Mouse (Mus musculus) cerebellum, postnatal 25 days (tissue): ENCODE measurements at regions not wholly inside any gene's neighbourhood (a gene's known extent, or its start where the extent isn't known, plus 50 kb on each side); places are given as distances from the start of the nearest gene placed in this dataset.

Experiments
- DNase-seq, 2 experiments: peaks; one replicate each; pipeline ENCODE4 v3.0.0; 2021; ENCODE audit warnings: mixed read lengths in 2 of 2

GRCm38 (mm10) chr11:114548658-114549057 is 119.7 kb upstream of the Rpl38 start:
- DNase-seq = peak; percentile 70

GRCm38 (mm10) chr11:114544212-114544611 is 124.1 kb upstream of the Rpl38 start:
- no peak for DNase-seq

DNA sequence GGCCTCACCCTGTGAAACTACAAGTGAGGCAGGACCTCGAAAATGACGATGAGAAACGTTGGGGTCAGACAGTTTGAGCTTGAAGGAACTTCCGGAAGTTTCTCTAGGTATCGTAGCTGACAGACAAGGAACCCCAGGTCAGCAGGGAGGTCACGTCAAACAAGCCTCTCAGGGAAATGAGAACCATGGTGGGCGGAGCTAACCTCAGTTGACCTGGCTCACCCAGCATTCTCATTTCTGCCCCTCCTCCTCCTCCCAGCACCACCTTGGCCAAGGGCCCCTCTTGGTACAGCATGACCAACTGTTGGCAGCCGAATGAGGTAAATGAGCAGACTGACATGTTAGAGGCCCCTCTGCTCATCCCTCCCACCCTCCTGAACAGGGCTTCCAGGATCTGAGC is 126.2 kb upstream of the Rpl38 start:
- DNase-seq = no peak

GRCm38 (mm10) chr11:114540503-114540902 is 127.8 kb upstream of the Rpl38 start:
- no peak for DNase-seq

- DNase-seq = no peak
These were observed 131.5 kb upstream of the Rpl38 start for GRCm38 (mm10) chr11:114536616-114537493.

DNA sequence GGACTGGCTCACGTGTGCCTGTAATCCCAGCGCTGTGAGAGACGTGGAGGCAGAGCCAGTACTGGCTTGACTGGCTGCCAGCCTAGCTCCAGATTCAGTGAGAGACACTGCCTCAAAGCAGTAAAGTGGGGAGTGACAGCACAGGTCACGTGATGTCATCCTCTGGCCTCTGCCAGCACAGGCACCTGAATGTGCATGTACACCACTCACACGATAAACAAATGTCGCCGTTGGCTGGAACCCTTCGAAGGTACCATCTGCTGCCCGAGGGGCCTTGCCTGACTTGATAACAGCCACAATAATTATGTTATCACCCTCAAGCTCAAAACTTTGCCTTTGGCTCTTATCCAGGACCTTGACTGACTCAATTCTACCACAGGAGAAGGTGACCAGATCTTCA is 132.4 kb upstream of the Rpl38 start:
- DNase-seq = no peak

- no peak for DNase-seq
These were observed 133.9 kb upstream of the Rpl38 start for GRCm38 (mm10) chr11:114534436-114534835.

DNA sequence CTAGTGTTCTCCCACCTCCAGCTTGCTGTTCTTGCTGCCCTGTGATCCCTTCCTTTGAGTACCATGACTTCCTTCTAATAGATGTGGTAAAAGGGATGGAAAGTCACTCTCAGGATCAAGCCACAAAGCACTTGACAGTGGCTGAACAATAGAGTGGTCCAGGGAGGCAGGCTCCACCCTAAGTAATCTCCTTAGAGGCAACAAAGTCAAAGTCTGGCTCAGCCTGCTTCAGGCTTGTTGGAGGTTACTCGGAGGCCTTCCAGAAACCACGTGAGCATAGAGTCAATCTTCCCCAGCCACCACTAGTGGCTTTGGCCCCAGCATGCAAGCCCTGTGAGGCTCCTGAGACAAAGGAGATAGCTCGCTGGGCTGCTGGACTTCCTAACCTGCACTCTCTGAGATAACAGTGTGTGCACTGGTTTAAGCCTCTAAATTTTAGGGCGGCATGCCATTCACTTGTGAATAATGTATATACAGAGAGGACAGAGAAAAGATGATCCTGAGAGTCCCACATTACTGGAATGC is 137.0 kb upstream of the Rpl38 start:
- no peak for DNase-seq

GRCm38 (mm10) chr11:114528937-114529772 is 139.2 kb upstream of the Rpl38 start:
- DNase-seq = no peak

DNA sequence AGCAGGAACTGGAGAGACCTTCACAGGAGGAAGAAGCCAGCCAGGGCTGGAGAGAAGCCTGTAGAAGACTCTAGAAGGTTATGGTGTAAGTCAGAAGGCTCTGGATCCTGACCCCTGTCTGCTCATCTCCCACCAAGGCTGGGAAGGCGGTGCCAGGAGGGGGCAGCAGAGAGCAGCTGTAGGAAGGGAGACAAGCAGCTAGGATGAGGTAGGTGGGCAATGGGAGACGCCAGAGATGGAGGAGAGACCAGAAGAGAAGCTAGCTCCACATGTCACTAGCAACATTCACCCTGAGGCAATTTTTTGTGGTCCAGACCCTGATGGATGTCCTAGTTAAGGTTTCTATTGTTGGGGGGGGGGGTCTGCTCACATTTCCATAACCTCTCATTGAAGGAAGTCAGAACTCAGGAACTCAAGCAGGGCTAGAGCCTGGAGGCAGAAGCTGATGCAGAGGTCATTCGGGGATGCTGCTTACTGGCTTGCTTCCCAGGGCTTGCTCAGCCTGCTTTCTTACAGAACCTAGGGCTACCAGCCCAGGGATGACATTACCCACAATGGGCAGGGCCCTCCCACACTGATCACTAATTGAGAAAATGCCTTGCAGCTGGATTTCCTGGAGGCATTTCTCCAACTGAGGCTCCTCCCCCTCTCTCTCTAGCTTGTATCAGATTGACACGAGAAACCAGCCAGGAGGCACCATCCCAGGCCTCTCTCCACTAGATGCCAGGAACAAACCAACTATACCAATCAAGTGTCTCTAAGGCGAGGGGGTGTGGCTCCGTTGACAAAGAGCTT is 144.7 kb upstream of the Rpl38 start:
- DNase-seq = peak; percentile 79 to 88

GRCm38 (mm10) chr11:114515278-114515677 is 153.0 kb upstream of the Rpl38 start:
- DNase-seq = no peak

- no peak for DNase-seq
These were observed 154.2 kb upstream of the Rpl38 start for GRCm38 (mm10) chr11:114514126-114514525.

DNA sequence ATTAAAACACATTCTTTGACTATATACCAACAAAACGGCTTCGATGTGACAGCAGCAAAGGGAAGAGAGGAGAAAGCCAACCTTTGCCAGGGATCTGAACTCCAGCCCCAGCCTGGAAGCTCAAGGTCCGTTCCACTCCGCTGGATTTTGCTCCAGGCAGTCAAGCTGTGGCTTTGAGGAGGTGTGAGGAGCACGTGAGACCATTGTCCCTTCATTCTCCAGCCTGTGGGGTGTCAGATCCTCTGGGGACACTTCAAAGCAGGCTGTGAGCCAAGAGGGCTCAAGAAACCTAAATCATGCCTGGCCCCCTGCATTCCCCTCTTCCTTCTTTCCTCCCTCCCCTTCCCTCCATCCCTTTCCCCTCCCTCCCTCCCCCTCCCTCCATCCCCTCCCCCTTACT is 154.9 kb upstream of the Rpl38 start:
- DNase-seq = no peak

- no peak for DNase-seq
These were observed 156.3 kb upstream of the Rpl38 start for GRCm38 (mm10) chr11:114511994-114512393.

DNA sequence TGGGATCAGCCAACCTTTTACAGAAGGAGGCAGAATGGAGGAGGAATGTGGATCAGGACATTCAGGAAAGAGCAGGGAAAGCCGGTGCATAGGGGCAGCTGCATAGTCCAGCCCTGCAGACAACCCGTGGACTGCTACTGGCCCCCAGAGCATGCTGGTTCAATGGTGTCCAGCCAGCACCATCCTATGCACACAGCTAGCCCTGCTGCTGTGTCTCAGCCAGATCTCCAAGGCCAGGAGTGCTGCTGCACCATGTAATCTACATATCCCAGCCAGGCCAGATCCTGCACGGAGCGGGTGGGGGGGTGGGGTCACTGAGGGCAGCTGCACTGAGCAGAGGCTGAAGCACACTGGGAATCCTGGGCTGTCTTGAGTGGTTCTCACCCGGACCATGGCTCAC is 165.8 kb upstream of the Rpl38 start:
- no peak for DNase-seq

DNA sequence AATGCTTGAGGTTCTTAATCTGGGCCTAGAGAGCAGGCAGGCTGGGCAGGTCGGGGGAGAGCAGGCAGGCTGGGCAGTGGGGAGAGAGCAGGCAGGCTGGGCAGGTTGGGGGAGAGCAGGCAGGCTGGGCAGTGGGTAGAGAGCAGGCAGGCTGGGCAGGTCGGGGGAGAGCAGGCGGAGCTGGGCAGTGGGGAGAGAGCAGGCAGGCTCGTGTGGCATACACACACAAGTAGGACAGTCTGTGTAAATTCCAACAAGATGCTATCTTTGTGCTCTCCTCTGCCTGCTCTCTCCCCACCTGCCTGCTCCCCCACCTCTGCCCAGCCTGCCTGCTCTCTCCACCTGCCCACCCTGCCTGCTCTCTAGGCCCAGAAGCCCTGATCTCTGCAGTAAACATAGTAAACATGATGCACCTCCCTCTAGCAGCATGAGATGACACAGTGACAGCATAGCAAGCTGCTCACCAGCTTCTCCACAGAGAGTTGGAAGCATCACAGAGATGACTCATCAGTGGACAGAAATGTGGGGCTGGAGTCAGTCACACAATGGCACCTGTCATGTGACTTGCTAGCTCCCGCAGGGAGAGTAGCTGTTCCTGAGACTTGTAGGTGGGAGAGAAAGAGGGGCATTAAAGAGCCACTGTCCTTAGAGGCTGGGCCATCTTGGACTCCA is 166.3 kb upstream of the Rpl38 start:
- DNase-seq = peak; percentile 89 to 90

- peak; percentile 41 to 56 for DNase-seq
These were observed 167.9 kb upstream of the Rpl38 start for GRCm38 (mm10) chr11:114500416-114500815.

DNA sequence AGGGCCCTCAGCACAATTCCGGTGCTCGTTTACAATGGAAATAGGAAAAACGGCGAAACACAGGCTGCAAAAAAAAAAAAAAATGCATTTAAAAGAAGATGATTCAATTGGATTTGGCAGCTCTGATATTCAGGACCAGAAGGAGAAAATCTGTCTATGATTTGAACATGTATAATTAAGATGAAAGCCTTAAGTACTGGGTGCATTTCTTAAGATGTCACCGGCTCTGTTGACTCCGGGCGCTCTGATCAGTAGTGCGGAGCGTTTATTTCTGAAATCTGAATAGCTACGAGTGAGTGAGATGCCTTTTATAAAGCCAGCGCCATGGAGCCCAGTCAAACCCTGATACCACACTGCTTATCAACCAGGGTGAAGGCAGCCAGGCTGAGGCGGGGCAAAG is 168.7 kb upstream of the Rpl38 start:
- DNase-seq = no peak

- peak; percentile 56 to 67 for DNase-seq
These were observed 172.8 kb upstream of the Rpl38 start for GRCm38 (mm10) chr11:114495520-114495921.

GRCm38 (mm10) chr11:114486455-114486854 is 181.9 kb upstream of the Rpl38 start:
- DNase-seq = peak; percentile 69 to 73

GRCm38 (mm10) chr11:114485429-114485828 is 182.9 kb upstream of the Rpl38 start:
- DNase-seq = no peak

DNA sequence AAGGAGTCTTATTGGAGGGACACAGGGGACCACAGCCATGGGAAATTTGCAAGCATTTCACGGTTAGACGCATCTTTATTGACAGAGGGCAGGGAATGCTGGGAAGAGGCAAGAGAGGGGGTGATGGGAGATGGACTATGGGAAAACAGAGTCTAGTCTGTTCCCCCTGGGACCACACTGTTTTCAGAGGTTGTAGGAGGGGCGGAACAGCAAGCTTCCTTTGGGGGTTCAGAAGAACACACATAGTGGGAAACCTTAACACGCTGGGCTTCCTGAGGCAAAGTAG is 183.7 kb upstream of the Rpl38 start:
- DNase-seq = no peak
